Mouse (Mus musculus): ENCODE measurements around the gene Fgfr2.
"Not testable (repeated sequence)": the region's sequence is repeated elsewhere in the genome, so short reads cannot be mapped to it uniquely, and the experiment has no call there.

Gene Fgfr2

DNA sequence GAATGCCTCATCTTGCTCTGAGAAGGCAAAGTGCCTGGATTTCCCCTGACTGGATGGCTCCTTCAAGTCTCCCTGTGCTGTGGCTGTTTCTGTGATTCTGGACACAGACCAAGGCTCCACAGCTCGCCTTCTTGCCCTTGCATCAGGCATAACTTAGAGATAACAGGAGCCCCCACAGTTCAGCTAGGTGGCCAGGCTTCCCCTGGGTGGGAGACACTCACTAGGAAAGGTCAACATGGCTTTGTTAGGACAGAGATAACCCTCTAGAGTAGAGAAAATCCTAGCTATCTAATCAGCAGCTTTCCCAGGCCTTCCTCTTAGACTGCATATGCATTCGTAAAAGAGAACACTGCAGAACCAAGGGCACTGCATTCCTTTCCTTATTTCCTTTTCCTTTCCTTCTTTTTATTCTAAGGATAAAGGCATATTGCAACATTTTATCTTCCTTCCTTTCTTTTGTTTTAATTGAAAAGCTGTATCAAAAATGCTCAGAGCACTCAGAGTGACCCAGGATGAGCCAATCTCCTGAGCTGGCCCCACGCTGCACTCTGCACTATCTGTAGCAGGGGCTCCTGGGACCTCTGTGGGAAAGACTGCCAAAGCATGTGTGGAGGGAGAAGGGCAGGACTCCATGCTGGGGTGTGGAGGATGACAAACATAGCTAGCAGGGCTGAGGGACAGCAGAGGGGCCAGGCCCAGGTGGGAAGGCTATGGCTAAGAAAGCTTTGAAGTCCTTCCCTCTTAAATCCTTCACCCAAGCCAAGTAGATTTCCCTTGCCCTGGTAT is 2981.9 kb downstream of the Fgfr2 start:
- DNase-seq (ENCODE audit: low spot score): no peak

DNA sequence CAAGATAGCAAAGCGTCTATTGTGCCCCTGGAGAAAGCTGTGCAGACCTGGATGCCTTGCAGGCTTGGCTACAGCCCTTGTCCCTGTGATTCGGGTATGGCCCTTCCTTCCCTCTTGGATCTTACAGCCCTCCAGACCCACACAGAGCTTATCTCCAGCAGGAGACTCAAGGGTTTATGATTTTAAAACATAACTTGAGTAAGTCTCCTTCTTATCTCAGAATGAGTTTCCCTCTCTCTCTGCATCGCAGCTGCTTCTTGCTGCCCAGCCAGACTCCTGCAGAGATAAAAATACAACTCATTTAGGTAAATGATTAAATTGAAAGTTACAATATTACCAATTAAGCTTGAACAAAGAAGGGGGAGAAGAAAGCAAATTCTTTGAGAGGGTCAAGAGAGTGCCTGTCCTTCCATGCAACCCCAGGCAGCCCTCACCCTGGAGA is 2988.2 kb downstream of the Fgfr2 start:
- no peak for DNase-seq (ENCODE audit: low spot score)

DNA sequence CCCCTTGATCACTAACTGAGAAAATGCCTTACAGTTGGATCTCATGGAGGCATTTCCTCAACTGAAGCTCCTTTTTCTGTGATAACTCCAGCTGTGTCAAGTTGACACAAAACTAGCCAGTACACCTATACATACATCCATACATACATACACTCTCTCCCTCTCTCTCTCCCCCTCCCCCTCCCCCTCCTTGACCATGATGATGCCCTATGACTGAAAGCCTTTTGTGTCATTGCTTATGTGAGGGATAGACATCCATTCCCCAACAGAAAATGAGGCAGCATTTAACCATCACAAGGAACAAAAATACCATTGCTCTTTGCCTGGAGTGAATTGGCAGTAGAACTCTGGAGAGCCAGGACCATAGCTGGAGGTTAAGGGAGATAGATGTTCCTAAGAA is 2988.7 kb downstream of the Fgfr2 start:
- not testable (repeated sequence) for DNase-seq (ENCODE audit: low spot score)

DNA sequence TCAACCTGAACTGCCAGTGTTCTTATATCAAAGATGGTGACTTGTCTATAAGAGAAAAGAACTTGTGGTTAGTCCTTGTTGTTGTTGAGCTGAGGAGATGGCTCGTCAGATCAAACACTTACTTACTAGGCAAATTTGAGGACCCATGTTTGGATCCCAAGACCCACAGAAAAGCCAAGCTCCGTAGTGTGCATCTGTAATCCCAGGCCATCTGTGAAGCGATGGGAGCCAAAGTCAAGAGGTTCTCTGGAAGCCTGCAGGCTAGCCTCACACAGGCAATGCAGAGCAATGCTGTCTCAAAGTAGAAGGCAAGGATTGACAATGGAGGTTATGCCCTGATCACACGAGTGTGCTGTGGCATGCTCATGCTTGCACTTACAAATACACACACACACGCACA is 2992.9 kb downstream of the Fgfr2 start:
- DNase-seq (ENCODE audit: low spot score): no peak

DNA sequence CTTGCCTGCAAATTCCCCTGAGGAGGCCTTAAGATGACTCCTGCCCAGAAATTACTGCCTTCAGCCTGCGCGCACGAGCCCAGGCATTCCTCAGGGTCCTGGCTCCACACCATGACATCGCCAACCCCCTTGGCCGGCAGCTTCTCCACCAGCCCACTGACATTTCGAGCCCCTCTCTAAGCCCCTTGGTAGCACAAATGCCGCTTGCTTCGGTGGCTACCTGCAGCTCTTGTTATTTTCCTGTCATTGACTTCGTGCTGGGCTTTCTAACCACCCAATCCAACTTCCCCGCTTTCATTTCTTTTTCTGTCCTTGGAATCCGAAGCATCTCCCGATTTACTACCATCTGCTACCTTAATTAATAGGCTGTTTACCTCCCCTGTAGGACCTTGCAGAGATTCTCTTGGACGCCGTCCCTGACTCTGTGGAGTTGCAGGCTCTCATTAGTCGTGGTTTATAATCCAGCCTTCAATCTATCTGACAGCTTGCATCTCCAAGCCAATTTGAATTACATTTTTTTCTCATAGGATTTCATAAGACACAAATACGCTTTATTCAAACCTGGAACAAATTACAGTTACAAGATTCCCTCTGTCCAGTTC is 2993.7 kb downstream of the Fgfr2 start:
- DNase-seq (ENCODE audit: low spot score): no peak

DNA sequence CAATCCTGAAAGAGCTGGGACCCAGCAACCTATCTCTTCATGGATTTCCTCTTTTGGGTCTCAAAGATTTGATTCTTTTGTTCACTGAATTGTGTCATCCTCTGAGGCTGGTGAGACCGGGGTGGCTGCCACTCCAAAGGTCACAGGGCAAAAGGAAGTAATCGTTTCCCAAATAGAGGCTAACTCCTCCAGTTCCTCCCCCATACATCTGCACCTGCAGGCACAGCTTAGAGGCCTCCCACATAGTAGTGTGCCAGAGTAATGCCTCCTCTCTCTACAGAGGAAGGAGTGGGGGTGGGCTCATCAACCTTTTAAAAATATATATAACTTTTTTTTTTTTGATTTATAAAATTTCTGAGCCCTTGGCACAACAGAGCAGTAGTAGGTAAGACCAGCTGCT is 3001.6 kb downstream of the Fgfr2 start:
- no peak for DNase-seq (ENCODE audit: low spot score)

DNA sequence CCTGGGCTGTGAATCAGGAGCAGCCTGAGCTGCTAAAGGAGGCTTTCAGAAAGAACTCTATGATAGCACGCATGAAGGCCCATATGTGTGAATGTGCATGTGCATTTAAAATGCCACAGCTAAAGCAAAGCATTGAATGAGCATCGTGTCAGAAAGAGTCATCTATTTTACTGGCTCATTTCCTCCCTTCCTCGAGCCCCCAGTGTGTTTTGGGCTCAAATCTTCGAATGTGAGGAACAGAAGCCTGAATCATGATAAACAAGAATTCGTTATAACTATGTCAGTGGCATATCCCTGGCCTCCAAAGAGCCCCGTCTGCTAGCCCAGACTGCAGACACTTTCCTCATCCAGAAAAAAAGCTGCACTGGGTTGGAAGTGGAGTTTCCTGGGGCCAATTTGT is 3003.7 kb downstream of the Fgfr2 start:
- DNase-seq (ENCODE audit: low spot score): no peak

- no peak for DNase-seq (ENCODE audit: low spot score)
These were observed 3004.4 kb downstream of the Fgfr2 start for GRCm38 (mm10) chr7:130118726-130119125.

GRCm38 (mm10) chr7:130117466-130118123 is 3005.6 kb downstream of the Fgfr2 start:
- no peak for DNase-seq (ENCODE audit: low spot score)

DNA sequence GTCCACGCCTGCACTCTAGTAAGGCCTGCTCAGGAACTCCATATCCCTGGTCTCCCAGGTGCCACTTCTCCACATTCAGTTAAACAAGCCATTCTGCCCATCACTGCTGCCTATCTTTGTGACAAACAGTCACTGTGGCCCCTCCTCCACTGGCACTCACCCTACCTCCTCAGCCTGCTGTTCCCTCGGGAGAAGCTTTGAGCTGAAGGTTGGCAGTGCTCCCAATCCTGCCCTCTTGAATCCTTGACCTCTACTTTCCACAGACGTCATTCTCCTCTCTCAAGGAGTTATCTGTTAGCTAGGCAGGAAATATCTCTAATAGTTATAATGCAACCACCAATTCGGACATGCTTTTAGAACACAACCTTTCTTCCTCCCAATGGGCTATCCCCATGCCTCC is 3008.7 kb downstream of the Fgfr2 start:
- DNase-seq (ENCODE audit: low spot score): peak; percentile 93

All from adipocyte (in vitro differentiated cells).